Mouse (Mus musculus) adrenal gland, postnatal 14 days (tissue): ENCODE results near the gene Pcdh15. TPM values are rescaled to one million over a fixed set of nuclear protein-coding genes. Genes with fewer than 3 reads are reported as not detected.
A peak's percentile ranks its signal among the peaks of the same experiment; 100 is the strongest.

Experiments used
- DNase-seq: peaks from one replicate; pipeline ENCODE4 v3.0.0; 2021; ENCODE audit warnings: mixed read lengths
- total RNA-seq: library from RNA; stranded (reverse); gene quantifications from 2 replicates; pipeline ENCODE4 v1.2.3, GENCODE M21; 2021

Pcdh15 gene
- total RNA-seq, 1 experiment from 2014 or later: 6.0 TPM

- no peak for DNase-seq
Measured at GRCm38 (mm10) chr10:73379001-73379400, 279.9 kb downstream of the Pcdh15 start.

- no peak for DNase-seq
Measured at GRCm38 (mm10) chr10:73384003-73384402, 284.9 kb downstream of the Pcdh15 start.

- DNase-seq: no peak
Measured at GRCm38 (mm10) chr10:73400426-73400825, 301.3 kb downstream of the Pcdh15 start.

GRCm38 (mm10) chr10:73425408-73425807, 326.3 kb downstream of the Pcdh15 start:
- no peak for DNase-seq

- no peak for DNase-seq
Measured at GRCm38 (mm10) chr10:73431345-73431744, 332.2 kb downstream of the Pcdh15 start.

- peak; percentile 10 for DNase-seq
Measured at GRCm38 (mm10) chr10:73484082-73484481, 384.9 kb downstream of the Pcdh15 start.

GRCm38 (mm10) chr10:73491654-73492053, 392.5 kb downstream of the Pcdh15 start:
- DNase-seq: no peak

- DNase-seq: no peak
Measured at GRCm38 (mm10) chr10:73514846-73515245, 415.7 kb downstream of the Pcdh15 start.

- no peak for DNase-seq
Measured at GRCm38 (mm10) chr10:73515742-73516141, 416.6 kb downstream of the Pcdh15 start.

- DNase-seq: no peak
Measured at GRCm38 (mm10) chr10:73519438-73519837, 420.3 kb downstream of the Pcdh15 start.

- DNase-seq: peak; percentile 23
Measured at GRCm38 (mm10) chr10:73552831-73553230, 453.7 kb downstream of the Pcdh15 start.

- DNase-seq: peak; percentile 60
Measured at GRCm38 (mm10) chr10:73564216-73564615, 465.1 kb downstream of the Pcdh15 start.

GRCm38 (mm10) chr10:73574711-73575297, 475.7 kb downstream of the Pcdh15 start:
- DNase-seq: no peak

- no peak for DNase-seq
Measured at GRCm38 (mm10) chr10:73667501-73667900, 568.4 kb downstream of the Pcdh15 start.

GRCm38 (mm10) chr10:73700519-73701286, 601.6 kb downstream of the Pcdh15 start:
- peak; percentile 5 for DNase-seq

- no peak for DNase-seq
Measured at GRCm38 (mm10) chr10:73725566-73726240, 626.6 kb downstream of the Pcdh15 start.

- no peak for DNase-seq
Measured at GRCm38 (mm10) chr10:73733246-73733645, 634.1 kb downstream of the Pcdh15 start.

- peak; percentile 25 for DNase-seq
Measured at GRCm38 (mm10) chr10:73749021-73749420, 649.9 kb downstream of the Pcdh15 start.

- peak; percentile 39 for DNase-seq
Measured at GRCm38 (mm10) chr10:73753876-73754275, 654.7 kb downstream of the Pcdh15 start.

GRCm38 (mm10) chr10:73782945-73783344, 683.8 kb downstream of the Pcdh15 start:
- no peak for DNase-seq

- DNase-seq: no peak
Measured at GRCm38 (mm10) chr10:73788163-73788562, 689.0 kb downstream of the Pcdh15 start.

GRCm38 (mm10) chr10:73805069-73805468, 705.9 kb downstream of the Pcdh15 start:
- no peak for DNase-seq

GRCm38 (mm10) chr10:73812311-73812710, 713.2 kb downstream of the Pcdh15 start:
- DNase-seq: no peak
